Mouse (Mus musculus): ENCODE results near the gene Ly6c2.

GRCm38 (mm10) chr15:75154940-75155339 is 43.2 kb upstream of the Ly6c2 start, which contains the start of gene Ly6g:
- TF ChIP-seq CTCF (conservative IDR thresholded peaks at IDR 0.05; ENCODE audit: low read length): no peak
- TF ChIP-seq POU5F1 (IDR thresholded peaks at IDR 0.05; ENCODE audit: borderline replicate concordance, low read length): no peak
- no peak for TF ChIP-seq NANOG (IDR thresholded peaks at IDR 0.05; ENCODE audit: borderline replicate concordance, low read length)

Data from E14TG2a.4 (cell line).